Mouse (Mus musculus) forelimb bud, embryonic 11.5 days (tissue): ENCODE data around the gene Cacng6.
A peak's percentile ranks its signal among the peaks of the same experiment; 100 is the strongest.
"Not testable (repeated sequence)": the region's sequence is repeated elsewhere in the genome, so short reads cannot be mapped to it uniquely, and the experiment has no call there.

Source experiments
- DNase-seq: peaks from one replicate; pipeline ENCODE4 v3.0.0-alpha.2; 2012; ENCODE audit warnings: low read depth, low spot score

Cacng6 gene

GRCm38 (mm10) chr7:3423895-3424294 is at the start of gene Cacng6:
Gene Cacng6 (plus strand): TSS chr7:3424195.
- DNase-seq: no peak

GRCm38 (mm10) chr7:3376831-3377230 is 47.2 kb upstream of the Cacng6 start:
- DNase-seq: no peak

GRCm38 (mm10) chr7:3382123-3382522 is 41.9 kb upstream of the Cacng6 start:
- DNase-seq: no peak

GRCm38 (mm10) chr7:3384807-3385319 is 39.1 kb upstream of the Cacng6 start:
- DNase-seq: no peak

GRCm38 (mm10) chr7:3386036-3386730 is 37.8 kb upstream of the Cacng6 start:
- no peak for DNase-seq

GRCm38 (mm10) chr7:3387761-3388160 is 36.2 kb upstream of the Cacng6 start:
- no peak for DNase-seq

- no peak for DNase-seq
Measured at GRCm38 (mm10) chr7:3388885-3389284, 35.1 kb upstream of the Cacng6 start.

- DNase-seq: peak; percentile 54
Measured at GRCm38 (mm10) chr7:3389444-3390412, 34.3 kb upstream of the Cacng6 start.

- no peak for DNase-seq
Measured at GRCm38 (mm10) chr7:3390413-3391080, 33.4 kb upstream of the Cacng6 start, which contains the start of gene Cacng8. Gene Cacng8 (plus strand): TSS chr7:3390683.

- DNase-seq: no peak
Measured at GRCm38 (mm10) chr7:3391081-3391451, 32.9 kb upstream of the Cacng6 start.

GRCm38 (mm10) chr7:3391809-3392208 is 32.2 kb upstream of the Cacng6 start:
- DNase-seq: no peak

- no peak for DNase-seq
Measured at GRCm38 (mm10) chr7:3397355-3397754, 26.6 kb upstream of the Cacng6 start.

GRCm38 (mm10) chr7:3397797-3398196 is 26.2 kb upstream of the Cacng6 start:
- no peak for DNase-seq

GRCm38 (mm10) chr7:3398363-3398762 is 25.6 kb upstream of the Cacng6 start:
- DNase-seq: not testable (repeated sequence)

- DNase-seq: no peak
Measured at GRCm38 (mm10) chr7:3399937-3400336, 24.1 kb upstream of the Cacng6 start.

- DNase-seq: no peak
Measured at GRCm38 (mm10) chr7:3409729-3410520, 14.1 kb upstream of the Cacng6 start.

GRCm38 (mm10) chr7:3411160-3411941 is 12.6 kb upstream of the Cacng6 start:
- DNase-seq: peak; percentile 77

- no peak for DNase-seq
Measured at GRCm38 (mm10) chr7:3412036-3412435, 12.0 kb upstream of the Cacng6 start.

- DNase-seq: no peak
Measured at GRCm38 (mm10) chr7:3414888-3415287, 9.1 kb upstream of the Cacng6 start.

- no peak for DNase-seq
Measured at GRCm38 (mm10) chr7:3415378-3415777, 8.6 kb upstream of the Cacng6 start.
